Mouse (Mus musculus) MEL (cell line): ENCODE data around the gene Ap3b1.

Experiments
- CHD1 ChIP-seq: IDR thresholded peaks from 2 replicates; pipeline ENCODE4 v1.6.1; 2012; ENCODE audit warnings: low read depth, mild to moderate bottlenecking, inconsistent platforms, low read length, improper control_type of control experiment
- CTCF ChIP-seq, 3 experiments: IDR thresholded peaks in 2 of 3; conservative IDR thresholded peaks in 1 of 3; 2 replicates each; pipeline ENCODE4 v1.5.1; 2011 to 2012; ENCODE audit warnings: low read length in 3 of 3, low read depth in 2 of 3, mild to moderate bottlenecking in 2 of 3, improper control_type of control experiment in 1 of 3, inconsistent platforms in 1 of 3, mixed read lengths in 1 of 3, moderate library complexity in 1 of 3; ENCODE audit not compliant: control insufficient read depth in 1 of 3, insufficient read depth in 1 of 3, poor library complexity in 1 of 3, severe bottlenecking in 1 of 3
- MAX ChIP-seq: IDR thresholded peaks from 2 replicates; pipeline ENCODE4 v1.6.1; 2011; ENCODE audit warnings: low read length, improper control_type of control experiment
- POLR2A ChIP-seq, 2 experiments: IDR thresholded peaks; 2 replicates each; pipeline ENCODE4 v1.6.1; 2011 to 2012; ENCODE audit warnings: low read length in 2 of 2, mild to moderate bottlenecking in 2 of 2, control low read depth in 1 of 2, improper control_type of control experiment in 1 of 2, low read depth in 1 of 2, moderate library complexity in 1 of 2; ENCODE audit not compliant: control insufficient read depth in 1 of 2, insufficient read depth in 1 of 2, poor library complexity in 1 of 2
- POLR2AphosphoS5 ChIP-seq: IDR thresholded peaks from 2 replicates; pipeline ENCODE4 v1.6.1; 2012; ENCODE audit warnings: low read depth, borderline replicate concordance, mild to moderate bottlenecking, inconsistent platforms, low read length, moderate library complexity, mixed read lengths
- SMC3 ChIP-seq: IDR thresholded peaks from 2 replicates; pipeline ENCODE4 v1.6.1; 2011; ENCODE audit warnings: low read depth, low read length, improper control_type of control experiment
- ZKSCAN1 ChIP-seq: IDR thresholded peaks from 2 replicates; pipeline ENCODE4 v1.6.1; 2012; ENCODE audit warnings: low read depth, mild to moderate bottlenecking, inconsistent platforms, low read length, improper control_type of control experiment, moderate library complexity

DNA sequence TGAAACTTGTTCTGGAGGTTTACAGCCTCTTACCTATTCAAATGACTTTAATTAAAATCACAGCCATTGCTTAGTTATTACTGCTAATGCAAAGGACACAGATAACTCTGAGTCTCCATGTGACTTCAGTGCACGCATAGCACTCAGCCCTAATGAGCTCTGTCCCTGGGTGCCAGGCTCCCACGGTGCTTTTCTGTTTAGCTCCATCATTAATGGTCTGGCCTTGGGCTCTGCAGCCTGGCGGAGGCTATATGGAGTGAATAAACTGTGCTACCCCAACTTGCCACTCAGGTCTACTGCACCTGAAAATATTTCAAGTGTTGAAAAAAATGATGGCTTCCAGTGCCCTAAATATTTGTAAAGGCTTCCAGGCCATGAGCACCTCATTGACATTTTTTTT lies 190.8 kb downstream of the Ap3b1 start:
- TF ChIP-seq POLR2AphosphoS5 (no peak), CTCF (IDR thresholded peaks at IDR 0.05 in 2 of 3, conservative IDR thresholded peaks at IDR 0.05 in 1 of 3; ENCODE audit: control insufficient read depth in 1 of 3, insufficient read depth in 1 of 3, low read depth in 2 of 3, low read length in 3 of 3, poor library complexity in 1 of 3, severe bottlenecking in 1 of 3) (no peak), POLR2A (IDR thresholded peaks at IDR 0.05; ENCODE audit: control insufficient read depth in 1 of 2, insufficient read depth in 1 of 2, low read depth in 1 of 2, low read length in 2 of 2, poor library complexity in 1 of 2) (no peak), SMC3 (no peak), MAX (no peak), ZKSCAN1 (no peak), CHD1 (no peak)
